Mouse (Mus musculus) erythroblast, embryonic 14.5 days (primary cell): ENCODE measurements around the gene Fzd7.

ENCODE experiments used
- GATA1 ChIP-seq: IDR thresholded peaks from 2 replicates; pipeline ENCODE4 v1.6.1; 2012; ENCODE audit warnings: low read length, inconsistent platforms, mixed read lengths
- TAL1 ChIP-seq: IDR thresholded peaks from 3 replicates; pipeline ENCODE4 v1.6.1; 2012; ENCODE audit warnings: low read length, inconsistent platforms, mixed read lengths

DNA sequence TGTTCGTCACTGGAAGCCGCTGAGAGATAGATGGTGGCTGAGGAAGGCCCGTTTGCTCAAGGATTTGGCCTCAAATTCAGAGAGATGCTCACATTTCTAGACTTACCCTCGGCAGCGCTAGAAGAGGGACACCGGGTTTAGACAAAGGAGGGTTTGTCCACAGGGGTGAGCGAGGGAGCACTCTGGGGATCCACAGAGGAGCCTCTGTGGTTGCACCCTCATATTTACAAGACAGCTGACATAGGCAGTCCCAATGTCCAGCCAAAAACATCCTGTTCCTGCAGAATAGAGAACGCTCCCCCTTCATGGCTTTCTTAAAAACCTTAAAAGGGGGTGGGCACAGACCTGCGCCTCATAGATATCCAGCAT lies 16.6 kb upstream of the Fzd7 start:
- TF ChIP-seq TAL1 (no peak), GATA1 (no peak)
